Mouse (Mus musculus) spleen, postnatal 10 days (tissue): ENCODE measurements around the gene Fam181a.

Source experiments
- DNase-seq, 2 experiments: peaks; one replicate each; pipeline ENCODE4 v3.0.0; 2021 to 2022; ENCODE audit warnings: low spot score in 2 of 2

The Fam181a gene

DNA sequence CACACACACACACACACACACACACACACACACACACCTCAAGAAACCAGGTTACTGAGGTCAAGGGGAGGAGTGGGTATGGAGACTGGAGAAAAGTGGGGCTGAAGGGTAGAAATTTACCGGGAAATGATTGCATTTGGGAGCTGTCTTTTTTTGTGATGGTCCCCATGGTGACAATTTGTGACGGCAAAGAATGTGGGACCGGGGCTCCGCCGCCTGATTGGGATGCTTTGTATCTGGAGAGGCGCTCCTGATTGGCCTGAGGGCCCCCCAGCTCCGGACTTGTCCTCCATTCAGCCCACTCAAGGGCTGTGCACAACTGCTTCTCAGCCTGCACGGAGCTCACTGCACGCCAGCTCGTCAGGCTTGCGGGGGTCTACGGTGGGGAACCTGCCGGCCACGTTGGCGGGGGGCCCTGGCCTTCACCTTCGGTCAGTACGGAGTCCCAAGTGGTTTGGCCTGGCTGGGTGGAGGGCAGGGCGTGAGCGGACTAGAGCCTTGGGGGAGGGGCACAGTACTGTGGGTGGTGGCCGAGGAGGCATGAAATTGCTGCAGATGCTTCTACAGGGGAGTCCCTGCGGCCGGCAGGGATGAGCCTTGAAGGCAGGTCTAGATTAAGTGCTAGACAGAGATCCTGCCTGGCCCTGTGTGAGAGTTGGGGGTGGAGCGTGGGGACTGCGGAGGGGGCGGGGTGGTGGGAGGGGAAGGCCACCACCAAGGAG is 4.0 kb downstream of the Fam181a start:
- no peak for DNase-seq

DNA sequence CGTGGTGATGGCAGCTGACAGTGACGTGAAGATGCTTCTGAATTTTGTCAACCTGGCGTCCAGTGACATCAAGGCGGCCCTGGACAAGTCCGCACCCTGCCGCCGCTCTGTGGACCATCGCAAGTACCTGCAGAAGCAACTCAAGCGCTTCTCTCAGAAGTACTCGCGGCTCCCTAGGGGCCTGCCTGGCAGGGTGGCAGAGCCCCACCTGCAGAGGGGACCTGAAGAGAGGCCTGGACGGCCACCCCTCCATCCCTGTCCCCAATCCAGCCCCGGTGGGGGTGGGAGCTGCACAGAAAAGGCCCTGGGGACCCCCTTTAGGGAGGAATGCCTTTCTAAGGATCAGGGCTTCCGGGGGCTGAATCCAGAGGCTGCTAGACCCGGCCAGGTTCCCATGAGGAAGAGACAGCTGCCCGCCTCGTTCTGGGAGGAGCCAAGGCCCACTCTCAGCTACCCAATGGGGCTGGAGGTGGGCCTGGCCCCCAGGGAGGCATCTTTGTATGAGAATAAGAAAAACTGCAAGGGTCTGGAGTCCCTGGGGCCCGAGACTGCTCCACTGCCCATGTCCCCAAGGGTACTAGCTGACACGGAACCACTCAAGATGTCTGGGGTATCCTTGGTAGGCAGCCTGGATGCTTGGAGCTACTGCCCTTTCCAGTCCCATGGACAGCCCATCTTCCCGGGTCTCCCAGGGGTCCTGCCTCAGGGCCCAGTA is 5.2 kb downstream of the Fam181a start:
- DNase-seq = no peak

DNA sequence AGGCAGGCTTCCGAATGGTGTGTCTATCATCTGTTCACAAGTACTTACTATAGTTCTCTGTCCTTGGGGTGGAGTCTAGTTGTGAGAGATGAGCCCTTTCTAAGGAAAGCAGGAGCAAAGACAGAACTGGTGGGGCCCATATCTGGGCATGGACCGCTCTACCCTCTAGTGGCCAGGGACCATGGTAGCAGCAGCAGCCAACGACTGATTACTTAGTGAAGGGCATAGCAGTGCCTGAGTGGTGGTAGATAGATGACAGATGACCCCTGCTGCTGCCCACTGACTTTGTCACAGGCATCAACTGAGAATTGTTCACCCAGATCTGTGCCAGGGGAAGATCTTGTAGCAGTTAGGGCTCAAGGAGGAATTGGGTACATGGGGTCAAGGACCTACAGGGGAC is 12.0 kb downstream of the Fam181a start:
- DNase-seq = peak in 1 of 2 experiments; percentile 45

DNA sequence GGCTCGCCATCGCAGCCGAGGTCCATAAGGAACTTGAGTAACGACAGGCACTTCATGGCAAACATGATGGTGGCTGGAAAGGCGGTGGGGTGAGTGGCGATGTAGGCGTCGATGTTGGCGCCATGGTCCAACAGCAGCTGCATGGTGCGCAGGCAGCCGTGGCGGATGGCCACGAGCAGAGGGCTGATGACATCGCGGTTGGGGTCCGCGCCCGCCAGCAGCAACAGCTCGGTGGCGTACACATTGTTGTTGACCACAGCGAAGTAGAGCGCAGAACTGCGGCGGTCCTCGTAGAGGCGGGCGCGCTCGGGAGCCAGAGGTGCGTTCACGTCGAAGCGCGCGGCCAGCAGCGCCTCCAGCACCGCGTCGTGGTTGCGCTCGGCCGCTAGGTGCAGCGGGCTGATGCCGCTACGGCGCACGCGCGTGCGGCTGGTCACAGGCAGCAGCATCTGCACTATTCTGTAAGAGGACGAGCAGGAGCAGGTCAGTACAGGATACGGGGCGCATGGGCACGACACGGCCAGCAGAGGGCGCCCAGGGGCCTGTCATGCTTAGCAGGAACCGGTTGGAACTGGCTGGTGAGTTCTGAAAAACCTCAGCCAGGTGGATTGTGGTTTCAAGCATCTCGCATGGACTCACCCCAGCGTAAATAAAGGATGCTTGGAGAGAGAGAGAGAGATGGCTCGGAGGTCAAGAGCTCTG is 14.5 kb downstream of the Fam181a start:
- peak; percentile 77 to 92 for DNase-seq

DNA sequence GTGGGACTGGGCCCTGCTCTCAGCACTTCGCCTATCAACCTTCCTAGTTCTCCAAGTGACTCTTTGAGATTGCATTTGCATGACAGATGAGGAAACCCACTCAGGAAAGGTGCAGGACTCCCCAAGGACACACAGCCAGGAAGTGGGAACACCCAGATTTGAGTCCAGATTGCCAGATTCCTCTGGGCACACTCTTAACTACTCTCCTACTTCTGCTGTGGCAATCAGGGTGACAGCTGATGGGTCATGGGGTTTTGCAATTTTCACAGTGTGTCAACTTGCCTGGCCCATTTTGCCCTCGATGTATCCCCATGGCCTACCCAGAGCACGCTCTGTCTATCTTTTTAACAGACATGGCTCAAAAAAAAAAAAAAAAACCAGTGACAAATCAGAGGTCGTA is 15.8 kb downstream of the Fam181a start:
- no peak for DNase-seq

DNA sequence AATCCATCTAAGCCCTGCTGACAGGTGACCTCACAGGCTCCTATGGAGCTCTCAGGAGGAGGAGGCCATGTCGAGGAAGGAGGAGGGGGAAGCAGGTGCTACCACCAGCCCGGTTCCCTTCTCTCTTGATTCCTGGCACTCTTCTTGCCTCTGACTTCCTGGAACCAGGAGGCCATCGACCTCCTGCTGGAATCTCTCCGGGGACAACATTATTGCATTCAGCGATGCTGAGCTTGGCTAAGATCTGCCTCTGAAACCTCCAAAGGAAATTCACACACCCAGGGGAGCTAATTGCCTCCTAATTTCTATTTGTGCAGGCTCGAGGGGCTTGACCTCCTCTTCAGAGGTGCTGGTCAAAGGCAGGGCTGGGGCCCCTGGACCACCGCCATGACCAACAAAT is 16.3 kb downstream of the Fam181a start:
- DNase-seq = no peak

DNA sequence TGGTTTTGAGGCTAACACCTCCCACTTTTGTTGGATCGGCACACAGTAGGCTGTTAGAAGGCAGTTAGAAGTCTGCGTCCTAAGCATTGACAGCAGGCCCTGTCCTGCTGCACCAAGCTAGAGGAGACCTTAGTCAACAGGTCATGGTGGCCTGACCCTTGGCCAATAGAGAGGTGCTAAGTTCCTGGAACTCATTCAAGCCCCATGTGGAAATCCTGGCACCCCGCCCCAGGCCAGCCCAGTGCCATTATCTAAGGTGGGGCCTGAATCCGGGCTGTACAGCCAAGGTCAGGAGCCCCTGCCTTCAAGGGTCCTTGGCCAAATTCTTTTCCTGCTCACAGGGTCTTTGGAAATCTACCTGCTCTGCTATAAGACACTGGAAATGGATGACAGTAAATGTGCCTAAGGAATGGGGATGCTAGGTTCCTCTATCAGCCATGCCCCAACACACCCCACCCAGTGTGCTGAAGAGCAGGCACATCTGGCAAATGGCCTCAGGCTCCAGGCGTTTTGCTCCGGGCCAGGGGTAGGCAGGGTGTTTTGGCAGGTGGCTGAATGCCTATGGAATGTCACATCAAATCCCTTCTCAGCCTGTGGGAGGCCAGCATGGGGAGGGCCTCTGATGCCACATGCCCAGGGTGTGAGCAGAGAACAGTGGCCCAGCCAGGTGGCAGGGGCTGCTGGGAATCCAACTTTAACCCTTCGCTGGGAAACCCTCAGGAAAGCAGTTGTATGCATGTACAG is 17.8 kb downstream of the Fam181a start:
- DNase-seq = no peak

DNA sequence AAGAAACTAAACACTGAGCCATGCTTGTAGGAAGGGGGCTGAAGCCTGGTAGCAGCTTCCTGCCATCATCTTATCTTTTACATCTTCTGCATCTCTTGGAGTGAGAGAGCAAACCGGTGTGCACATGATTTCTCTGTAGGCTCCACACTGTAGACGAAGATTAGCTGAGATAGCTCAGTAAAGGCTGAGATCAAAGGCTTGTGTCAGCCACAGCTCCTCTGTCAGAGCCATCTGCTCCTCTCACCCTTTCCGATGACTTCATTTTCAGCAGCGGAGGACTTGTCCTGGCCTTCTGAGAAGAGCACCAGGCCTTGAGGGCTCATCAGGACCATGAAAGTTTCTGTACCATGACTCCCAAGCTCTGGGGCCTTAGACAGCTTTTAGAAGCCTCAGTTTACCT is 20.7 kb downstream of the Fam181a start:
- DNase-seq = no peak

DNA sequence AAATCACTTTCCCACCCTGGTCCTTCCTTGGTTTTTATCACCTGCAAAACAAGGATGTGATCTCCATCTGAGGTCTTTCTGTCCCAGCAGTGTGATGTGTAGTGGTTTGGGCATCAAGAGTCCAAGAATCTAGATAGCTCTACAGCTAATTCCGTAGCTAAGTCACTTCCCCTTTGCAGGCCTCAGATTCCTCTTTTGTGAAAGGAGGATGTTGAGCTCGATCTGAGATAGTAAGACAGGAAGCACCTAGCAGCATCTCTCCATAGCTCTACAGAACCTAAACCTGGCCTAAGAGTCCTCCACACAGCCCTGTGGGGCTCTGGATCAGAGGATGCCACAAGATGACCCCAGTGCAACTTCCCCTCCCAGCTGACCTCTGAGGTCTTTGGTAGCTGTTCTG is 22.1 kb downstream of the Fam181a start:
- no peak for DNase-seq

DNA sequence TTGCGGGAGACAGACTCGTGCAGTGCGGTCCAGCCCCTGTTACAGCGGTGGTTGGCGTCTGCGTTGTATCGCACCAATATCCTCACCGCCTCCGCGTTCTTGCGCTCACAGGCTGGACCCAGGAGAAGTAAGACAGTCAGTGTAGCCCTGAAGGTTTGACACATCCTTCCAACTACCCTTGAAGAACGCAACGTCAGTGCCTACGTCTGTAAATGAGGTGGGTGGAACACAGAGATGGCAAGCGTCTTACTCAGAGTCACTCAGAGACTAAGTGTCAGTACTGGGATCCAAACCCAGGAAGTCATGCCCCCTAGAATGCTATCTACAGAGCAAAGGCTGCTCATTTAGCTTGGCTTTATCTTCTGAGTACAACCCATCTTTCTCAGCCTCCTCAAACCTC is 22.7 kb downstream of the Fam181a start:
- no peak for DNase-seq

DNA sequence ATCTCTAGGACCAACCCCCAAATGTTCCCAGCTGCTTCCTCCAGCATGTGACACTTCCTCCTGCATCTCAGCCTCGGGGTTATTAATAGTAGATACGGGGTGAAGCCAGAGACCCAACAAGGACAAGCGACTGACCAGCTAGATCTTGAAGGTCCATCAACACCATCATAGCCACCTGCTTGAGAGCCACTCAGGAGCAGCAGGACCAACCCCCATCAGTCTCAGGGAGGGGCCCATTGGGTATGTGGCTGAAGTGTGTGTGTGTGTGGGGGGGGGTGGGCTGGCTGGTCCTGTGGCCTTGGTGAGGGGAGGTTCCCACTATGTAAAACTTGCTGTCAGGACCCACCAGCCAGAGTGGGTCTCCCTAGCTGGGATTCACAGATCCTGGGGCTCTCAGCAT is 26.0 kb downstream of the Fam181a start:
- no peak for DNase-seq

DNA sequence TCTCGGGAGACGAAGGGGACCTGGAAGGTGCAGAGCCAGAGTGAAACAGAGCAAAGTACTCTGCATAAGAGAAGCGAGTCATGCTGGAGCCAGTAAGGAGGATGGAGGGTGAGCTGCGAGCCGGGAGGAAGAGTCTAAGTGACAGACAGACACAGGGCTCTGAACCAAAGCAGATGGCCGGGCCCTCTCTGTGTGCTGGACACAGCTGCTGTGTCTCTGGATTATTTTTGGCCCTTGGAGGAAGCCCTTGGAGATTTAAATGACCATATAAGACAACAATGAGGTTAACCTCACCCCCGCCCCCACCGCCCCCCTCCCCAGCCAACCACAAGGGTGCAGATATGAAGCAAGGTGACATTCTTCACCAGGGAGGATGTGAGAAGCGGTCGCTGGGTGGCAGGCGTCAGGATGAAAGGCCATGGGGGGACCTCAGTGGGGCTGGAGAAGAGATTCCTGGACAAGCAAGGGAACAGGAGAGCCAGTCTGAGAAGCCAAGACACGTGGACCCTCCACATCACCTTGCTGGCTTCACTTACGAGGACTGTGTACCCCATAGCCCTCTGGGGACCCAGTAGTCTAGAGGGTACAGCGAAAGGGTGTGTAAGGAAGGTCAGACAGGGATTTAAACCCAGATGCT is 27.5 kb downstream of the Fam181a start:
- DNase-seq = no peak

DNA sequence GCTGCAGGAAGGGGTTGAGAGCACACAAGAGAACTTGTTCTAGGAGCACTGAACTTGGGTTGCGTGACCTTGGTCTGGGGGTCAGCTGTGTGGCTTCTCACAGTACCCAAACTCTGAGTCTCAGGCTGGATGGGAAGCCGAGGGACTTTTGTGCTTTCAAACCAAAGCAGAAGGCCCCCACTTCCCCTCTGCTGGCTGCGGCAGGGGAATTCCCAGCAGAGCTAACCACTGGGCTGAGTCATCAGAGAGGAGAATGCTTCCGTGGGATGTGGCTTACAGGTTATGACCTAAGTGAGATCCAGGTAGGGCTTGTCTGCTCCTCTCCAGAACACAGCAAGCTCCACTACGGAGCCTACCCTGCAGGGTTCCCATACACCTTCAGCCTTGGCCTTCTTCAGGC is 30.4 kb downstream of the Fam181a start:
- peak in 1 of 2 experiments; percentile 69 for DNase-seq

DNA sequence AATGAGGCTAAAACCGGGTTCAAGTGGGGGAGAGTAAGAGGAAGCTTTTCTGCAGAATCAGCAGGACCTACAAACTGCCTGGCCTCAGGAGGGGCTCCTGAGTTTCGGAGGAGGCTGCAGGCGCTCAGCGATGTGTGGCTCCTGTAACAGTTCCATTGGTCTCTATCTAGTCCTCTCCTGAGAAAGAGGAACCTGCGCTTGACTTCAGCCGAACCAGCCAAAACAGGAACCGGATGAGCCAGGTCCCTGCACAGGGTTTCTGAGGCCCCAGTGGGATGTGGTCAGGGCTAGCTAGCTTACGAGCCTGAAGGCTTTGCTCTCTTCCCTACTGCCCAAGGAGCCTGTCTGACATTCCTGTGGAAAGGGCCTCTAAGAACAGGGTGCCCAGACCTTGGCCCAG is 32.7 kb downstream of the Fam181a start:
- peak in 1 of 2 experiments; percentile 77 for DNase-seq

DNA sequence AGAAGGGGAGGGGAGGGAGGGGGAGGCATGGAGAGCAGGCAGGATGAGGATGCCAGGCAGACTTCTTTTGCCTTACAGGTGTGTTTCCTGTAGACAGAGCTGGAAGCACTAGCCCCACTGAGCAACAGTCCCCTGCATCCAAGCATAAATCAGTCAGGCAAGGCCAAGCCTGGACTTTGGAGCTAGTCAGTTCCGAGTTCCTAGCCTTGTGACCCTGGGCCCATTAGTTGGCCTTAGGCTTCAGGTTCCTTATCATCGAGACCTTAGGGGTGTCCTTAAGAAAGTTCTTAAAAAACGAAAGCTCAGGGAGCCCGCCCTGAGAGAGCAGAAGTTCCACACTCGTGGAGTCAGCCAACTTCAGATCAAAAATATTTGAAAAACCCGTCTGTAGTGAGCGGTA is 34.2 kb downstream of the Fam181a start:
- DNase-seq = no peak

DNA sequence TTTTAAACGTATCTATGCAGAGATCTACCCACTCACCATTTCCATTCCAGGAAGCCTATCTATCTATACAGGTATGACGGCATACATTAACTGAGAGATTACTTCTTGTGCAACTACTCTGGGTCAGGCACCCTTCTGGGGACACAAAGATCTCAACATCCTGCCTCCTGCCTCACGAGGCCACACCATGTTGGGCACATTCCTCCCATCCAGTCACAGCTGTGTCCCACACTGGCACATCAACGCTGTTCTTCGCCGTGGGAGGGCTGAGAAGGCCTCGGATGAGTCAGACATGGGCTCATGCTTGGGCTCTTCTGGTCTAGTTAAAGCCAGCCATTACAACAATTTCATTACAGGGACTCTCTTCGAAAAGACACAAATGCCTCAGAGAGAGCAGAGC is 36.2 kb downstream of the Fam181a start:
- DNase-seq = no peak

DNA sequence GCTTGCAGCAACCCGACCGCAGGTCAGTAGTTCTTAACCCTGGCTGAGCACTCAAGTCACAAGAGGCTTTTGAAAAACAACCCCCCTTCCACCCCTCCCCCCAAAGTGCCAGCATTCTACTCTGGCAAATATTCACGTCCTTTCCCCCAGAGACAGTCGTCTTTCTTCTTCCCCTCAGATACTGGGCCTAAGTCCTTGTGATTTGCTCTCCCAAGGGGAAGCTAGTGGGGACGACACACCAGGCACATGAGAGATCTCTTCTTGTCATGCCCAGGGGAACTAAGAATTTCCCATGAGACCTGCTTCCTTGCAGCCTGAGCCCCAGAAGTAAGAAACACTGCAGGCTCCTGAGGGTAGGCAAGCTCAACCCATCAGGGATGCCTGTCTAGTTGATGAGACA is 36.6 kb downstream of the Fam181a start:
- no peak for DNase-seq

DNA sequence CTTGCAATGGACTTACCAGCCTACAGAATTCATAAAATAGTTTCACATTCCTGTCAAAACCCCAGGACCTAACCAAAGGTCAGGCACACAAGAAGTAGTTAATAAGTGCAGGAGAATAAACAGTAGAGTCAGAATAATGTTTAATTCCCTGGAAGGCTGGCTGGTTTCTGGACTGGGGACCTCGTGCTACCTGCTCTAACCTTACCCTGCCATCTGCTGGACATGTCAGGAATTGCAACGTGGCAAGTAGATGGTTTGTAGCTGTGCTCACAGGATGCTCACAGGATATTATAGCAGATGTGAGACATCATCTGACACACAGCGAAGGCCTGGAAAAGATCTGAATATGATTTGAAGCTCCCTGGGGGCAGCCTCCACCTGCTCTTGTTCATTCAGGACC is 37.7 kb downstream of the Fam181a start:
- peak; percentile 75 to 88 for DNase-seq

DNA sequence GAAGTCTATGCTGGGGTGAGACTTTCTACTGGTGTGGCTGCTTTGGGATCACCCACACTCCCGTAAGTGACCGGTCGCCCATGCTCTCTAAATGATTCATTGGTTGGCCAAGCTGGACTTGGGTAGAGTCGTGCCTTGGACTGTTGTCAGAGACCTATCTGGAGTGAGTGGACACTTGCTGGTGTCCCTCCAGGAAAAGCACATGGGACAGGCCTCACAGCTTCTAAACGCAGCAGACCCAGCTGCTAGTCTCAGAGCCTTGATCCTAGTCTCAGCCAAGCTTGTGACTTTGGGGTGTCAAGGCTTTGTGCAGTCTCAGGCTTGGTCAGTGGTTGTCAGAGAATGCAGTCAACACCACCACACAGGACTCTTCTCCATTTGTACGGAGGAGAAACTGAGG is 42.0 kb downstream of the Fam181a start:
- no peak for DNase-seq

DNA sequence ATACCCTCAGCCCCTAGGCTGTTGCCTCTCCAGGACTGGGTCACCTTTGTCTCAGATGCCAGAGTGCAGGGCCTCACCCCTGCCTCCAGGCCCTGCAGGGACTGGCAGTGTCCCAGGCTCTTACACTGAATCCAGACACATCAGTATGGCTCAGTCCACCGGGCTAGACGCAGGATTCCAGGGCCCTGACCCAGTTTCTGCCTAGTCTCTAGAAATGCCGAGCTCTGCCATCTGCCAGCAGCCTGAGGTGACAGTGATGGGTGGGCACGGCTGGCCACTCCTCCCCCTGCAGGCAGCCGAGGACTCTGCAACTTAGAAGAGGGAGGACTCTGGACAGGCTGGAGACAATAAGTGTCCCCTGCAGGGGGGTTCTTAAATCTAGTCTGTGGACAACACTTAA is 42.8 kb downstream of the Fam181a start:
- peak in 1 of 2 experiments; percentile 53 for DNase-seq

DNA sequence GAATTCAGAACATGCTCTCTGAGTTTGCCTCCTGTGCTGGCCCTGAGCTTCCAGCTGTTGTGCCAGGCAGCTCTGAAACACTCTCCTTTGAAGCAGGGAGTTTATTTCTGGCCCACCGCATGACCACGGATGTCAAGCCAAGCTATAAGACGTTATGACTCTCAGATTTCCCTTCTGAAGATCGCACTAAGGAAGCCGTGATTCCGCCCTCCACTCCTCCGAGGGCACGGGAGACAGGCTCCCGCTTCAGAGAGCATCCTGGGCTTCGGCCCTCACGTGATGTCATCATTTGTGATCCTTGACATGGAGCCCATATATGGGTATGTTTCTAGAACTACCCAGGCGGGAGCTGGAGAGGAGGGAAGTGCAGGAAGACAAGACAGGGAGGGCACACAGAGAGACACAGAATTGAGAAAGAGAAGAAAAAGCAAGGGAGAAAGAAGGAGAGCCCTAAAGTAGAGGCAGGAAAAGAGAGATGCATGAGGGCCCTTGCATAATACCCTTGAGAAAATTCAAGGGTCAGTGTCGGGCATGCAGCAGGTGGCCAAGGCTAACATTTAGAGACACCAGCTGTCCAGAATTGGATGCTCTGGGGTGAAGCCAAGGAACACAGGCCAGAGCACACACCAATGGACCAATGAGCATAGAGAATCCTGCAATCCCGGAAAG is 45.1 kb downstream of the Fam181a start, which contains the start of gene Asb2:
Gene Asb2 (minus strand): TSS at position 256 of the 669 bp plus-strand sequence.
- no peak for DNase-seq
